Mouse (Mus musculus): ENCODE measurements at regions not wholly inside any gene's neighbourhood (a gene's known extent, or its start where the extent isn't known, plus 50 kb on each side); places are given as distances from the start of the nearest gene placed in this dataset.

- TF ChIP-seq POLR2A (IDR thresholded peaks at IDR 0.05; ENCODE audit: control insufficient read depth, low read depth, low read length) (no peak), CTCF (IDR thresholded peaks at IDR 0.05; ENCODE audit: control insufficient read depth, insufficient read depth, insufficient replicate concordance, low read depth, low read length) (no peak)
Observed at GRCm38 (mm10) chr11:33060352-33060751, 86.8 kb downstream of the Fgf18 start.
